Mouse (Mus musculus) stomach, embryonic 14.5 days (tissue): ENCODE measurements at regions not wholly inside any gene's neighbourhood (a gene's known extent, or its start where the extent isn't known, plus 50 kb on each side); places are given as distances from the start of the nearest gene placed in this dataset.

ENCODE experiments used
- ATAC-seq: fragments of 200-750 bp; cut with Nextera tagmentation; 2 replicates; pipeline ENCODE4 v1.8.0; 2017; ENCODE audit warnings: low read depth, moderate TSS enrichment; ENCODE audit not compliant: insufficient number of reproducible peaks, insufficient read depth, low FRiP score
- H3K27ac ChIP-seq: fragments of 300-500 bp; sonication (generic); 2 replicates; pipeline ENCODE4 v1.5.1; 2014; ENCODE audit warnings: mild to moderate bottlenecking, low read length, moderate library complexity, mixed read lengths
- H3K27me3 ChIP-seq: fragments of 300-500 bp; sonication (generic); 2 replicates; pipeline ENCODE4 v1.6.1; 2014; ENCODE audit warnings: low read length, control low read depth, mixed read lengths; ENCODE audit not compliant: control insufficient read depth, insufficient read depth
- H3K36me3 ChIP-seq: fragments of 300-500 bp; sonication (generic); 2 replicates; pipeline ENCODE4 v1.6.1; 2014; ENCODE audit warnings: mild to moderate bottlenecking, control low read depth, low read length, moderate library complexity, mixed read lengths; ENCODE audit not compliant: control insufficient read depth, insufficient read depth
- H3K4me1 ChIP-seq: fragments of 300-500 bp; sonication (generic); 2 replicates; pipeline ENCODE4 v1.6.1; 2014; ENCODE audit warnings: low read length, control low read depth, mixed read lengths; ENCODE audit not compliant: control insufficient read depth, insufficient read depth
- H3K4me2 ChIP-seq: fragments of 300-500 bp; sonication (generic); replicated peaks from 2 replicates; pipeline ENCODE4 v1.6.1; 2014; ENCODE audit warnings: low read depth, low read length, control low read depth
- H3K4me3 ChIP-seq: fragments of 300-500 bp; sonication (generic); 2 replicates; pipeline ENCODE4 v1.5.1; 2014; ENCODE audit warnings: low read depth, low read length, control low read depth
- H3K9ac ChIP-seq: fragments of 300-500 bp; sonication (generic); replicated peaks from 2 replicates; pipeline ENCODE4 v1.6.1; 2014; ENCODE audit warnings: low read depth, mild to moderate bottlenecking, control low read depth, low read length, moderate library complexity, mixed read lengths
- H3K9me3 ChIP-seq: fragments of 300-500 bp; sonication (generic); 2 replicates; pipeline ENCODE4 v1.6.1; 2016; ENCODE audit warnings: low read depth, low read length, control low read depth; ENCODE audit not compliant: control insufficient read depth
- WGBS: fragments of 180-500 bp; shearing (Covaris S2); extraction: QIAGEN DNeasy Blood & Tissue Kit; methylation state at CpG from one replicate; pipeline ENCODE4 v1.1.7; 2014; 5-methylcytosine and 5-hydroxymethylcytosine counted together

DNA sequence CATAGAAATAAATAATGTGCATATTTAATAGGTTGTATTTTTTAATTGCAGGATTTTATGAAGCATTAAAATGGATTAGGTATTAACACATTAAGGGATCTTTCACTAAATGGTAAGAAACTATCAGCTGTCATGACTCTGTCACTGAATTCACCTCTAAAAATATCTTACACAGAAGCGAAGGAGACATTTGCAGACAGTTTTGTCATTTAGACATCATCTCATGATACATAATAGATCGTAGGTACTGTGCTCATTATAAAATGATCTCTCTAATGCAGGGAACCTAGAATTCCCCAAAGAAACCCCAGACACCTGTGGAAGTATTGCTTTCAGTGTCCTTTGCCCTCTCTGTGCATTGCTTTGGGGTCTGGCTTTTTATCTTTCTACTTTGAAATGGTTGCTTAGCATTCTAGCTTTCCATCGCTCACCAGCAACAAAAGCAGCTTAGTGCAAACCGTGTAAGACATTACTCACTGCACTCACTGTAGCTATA, 1270.5 kb downstream of the Olfm4 start:
- Histone ChIP-seq H3K27me3 (no peaks in the 10 kb centered on the region), H3K9ac (no peak overlapping the region), H3K36me3 (no peaks in the 10 kb centered on the region), H3K27ac (no peak overlapping the region), H3K4me2 (no peak overlapping the region), H3K4me3 (no peak overlapping the region), H3K4me1 (no peaks in the 10 kb centered on the region), H3K9me3 (no peaks in the 10 kb centered on the region)
- no peak for ATAC-seq
- WGBS: 64% methylated on average over 4 of the region's 4 CpGs

DNA sequence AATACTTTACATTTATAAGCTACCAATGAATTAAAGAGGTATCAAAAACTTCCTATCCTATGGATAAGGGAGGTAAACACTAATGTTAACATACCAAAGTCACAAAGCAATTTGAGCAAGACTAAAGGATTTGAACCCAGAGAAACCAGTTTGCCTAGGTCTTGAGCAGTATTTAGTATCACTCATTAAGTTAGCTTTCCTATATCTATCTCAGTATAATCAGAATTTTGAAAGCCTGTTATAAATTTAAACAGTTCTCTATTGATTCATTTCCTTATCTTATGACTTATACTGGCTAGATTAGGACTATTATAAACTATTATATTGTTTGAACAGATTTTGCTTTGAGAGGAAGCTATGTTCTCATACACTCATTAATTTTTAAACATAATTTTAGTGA, 1271.5 kb downstream of the Olfm4 start:
- no peak overlapping the region for H3K9ac ChIP-seq
- no peak overlapping the region for H3K4me3 ChIP-seq
- H3K4me1 ChIP-seq: no peaks in the 10 kb centered on the region
- H3K36me3 ChIP-seq: no peaks in the 10 kb centered on the region
- ATAC-seq: peak; percentile 71; the same call in 1 of the 2 replicates
- no peaks in the 10 kb centered on the region for H3K9me3 ChIP-seq
- no peak overlapping the region for H3K4me2 ChIP-seq
- no peaks in the 10 kb centered on the region for H3K27me3 ChIP-seq
- no peak overlapping the region for H3K27ac ChIP-seq

DNA sequence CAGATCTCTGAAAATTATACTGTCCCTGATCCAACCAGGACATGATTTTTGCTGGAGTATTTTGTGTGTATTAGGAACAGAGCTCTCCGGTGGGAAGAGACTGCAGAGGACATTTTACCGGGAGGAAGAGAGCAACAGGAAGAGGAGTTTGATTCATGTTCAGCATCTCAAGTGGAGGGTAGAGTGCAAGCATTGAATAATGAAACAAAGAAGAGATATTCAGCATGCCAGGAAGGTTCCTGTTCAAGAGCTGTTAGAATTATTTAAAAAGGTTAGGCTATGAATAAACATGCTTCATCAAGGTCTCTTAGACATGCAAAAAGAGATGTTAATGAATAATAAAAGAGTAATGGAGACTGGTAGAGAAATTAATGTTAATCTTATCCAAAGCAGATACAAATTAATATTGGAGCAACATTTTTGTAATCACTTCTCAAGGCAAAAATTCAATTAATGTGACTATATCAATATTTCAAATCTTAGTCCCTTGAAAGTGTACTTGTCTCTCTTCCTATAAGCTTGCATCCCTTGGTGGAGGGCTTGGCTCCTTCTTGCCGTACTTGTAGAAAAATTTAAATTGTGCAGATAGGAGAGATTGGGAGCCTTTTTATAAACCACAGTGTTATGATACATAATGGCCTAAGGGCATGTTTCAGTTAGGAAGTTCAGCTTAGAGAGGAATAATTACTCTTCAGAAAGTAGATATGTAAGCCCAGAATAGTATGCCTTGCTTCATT, 1283.9 kb downstream of the Olfm4 start:
- H3K4me3 ChIP-seq: no peak overlapping the region
- no peaks in the 10 kb centered on the region for H3K27me3 ChIP-seq
- H3K9ac ChIP-seq: no peak overlapping the region
- H3K27ac ChIP-seq: no peak overlapping the region
- 46% methylated on average over 3 of the region's 3 CpGs for WGBS
- no peak overlapping the region for H3K4me2 ChIP-seq
- ATAC-seq: no peak
- H3K4me1 ChIP-seq: no peaks in the 10 kb centered on the region
- H3K36me3 ChIP-seq: no peaks in the 10 kb centered on the region
- H3K9me3 ChIP-seq: no peaks in the 10 kb centered on the region

DNA sequence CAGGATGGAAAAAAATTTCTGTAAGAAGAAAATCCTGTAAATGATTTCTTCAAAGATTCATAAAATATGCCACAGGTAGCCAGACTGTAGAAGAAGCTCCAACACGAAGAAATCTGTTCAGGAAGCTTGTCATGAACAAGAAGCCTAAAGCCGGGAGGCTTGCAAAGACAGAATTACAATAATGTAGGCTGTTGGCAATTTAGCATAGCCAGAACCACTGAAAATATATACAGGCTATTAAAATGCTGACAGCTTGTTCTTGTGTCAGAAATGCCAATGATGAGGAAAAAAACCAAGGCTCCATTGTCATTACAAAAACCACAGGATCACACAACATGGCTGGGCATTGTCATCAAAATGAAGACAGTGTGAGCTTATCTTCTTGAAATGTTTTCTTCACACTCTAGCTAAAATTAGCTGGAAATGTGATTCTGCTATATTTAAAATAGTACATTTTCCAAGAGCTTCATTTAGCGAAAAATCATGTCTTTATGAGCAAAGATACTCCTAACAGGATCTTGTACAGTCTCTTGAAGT, 1303.7 kb downstream of the Olfm4 start:
- Histone ChIP-seq H3K4me2 (no peak overlapping the region), H3K27me3 (no peaks in the 10 kb centered on the region), H3K27ac (no peak overlapping the region), H3K4me1 (no peaks in the 10 kb centered on the region), H3K9me3 (no peaks in the 10 kb centered on the region), H3K9ac (no peak overlapping the region), H3K4me3 (no peak overlapping the region), H3K36me3 (no peaks in the 10 kb centered on the region)
- ATAC-seq: no peak
- WGBS: 80% methylated on average over 3 of the region's 3 CpGs

DNA sequence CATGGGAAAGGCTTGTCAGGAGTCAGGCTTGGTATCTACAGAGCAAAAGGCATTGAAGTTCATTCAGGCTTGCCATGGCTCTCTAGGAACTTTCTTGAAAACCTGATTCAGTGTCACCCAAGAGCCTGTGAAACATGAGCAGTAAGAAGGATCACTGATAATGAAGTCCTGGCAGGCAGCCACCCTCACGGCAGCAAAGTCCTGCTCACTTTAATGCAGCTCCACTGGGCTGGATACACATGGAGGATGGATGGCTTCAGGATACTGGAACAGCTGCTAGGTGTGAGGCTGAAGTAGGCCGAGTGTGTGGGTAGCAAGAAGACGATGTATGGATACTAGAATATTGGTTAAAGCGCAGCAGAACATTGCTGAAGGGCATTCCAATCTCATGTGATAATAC, 1323.3 kb downstream of the Olfm4 start:
- no peaks in the 10 kb centered on the region for H3K27me3 ChIP-seq
- H3K4me3 ChIP-seq: no peak overlapping the region
- ATAC-seq: no peak
- no peaks in the 10 kb centered on the region for H3K36me3 ChIP-seq
- 58% methylated on average over 4 of the region's 4 CpGs for WGBS
- H3K27ac ChIP-seq: no peak overlapping the region
- H3K4me2 ChIP-seq: no peak overlapping the region
- H3K9me3 ChIP-seq: no peaks in the 10 kb centered on the region
- no peak overlapping the region for H3K9ac ChIP-seq
- no peaks in the 10 kb centered on the region for H3K4me1 ChIP-seq

DNA sequence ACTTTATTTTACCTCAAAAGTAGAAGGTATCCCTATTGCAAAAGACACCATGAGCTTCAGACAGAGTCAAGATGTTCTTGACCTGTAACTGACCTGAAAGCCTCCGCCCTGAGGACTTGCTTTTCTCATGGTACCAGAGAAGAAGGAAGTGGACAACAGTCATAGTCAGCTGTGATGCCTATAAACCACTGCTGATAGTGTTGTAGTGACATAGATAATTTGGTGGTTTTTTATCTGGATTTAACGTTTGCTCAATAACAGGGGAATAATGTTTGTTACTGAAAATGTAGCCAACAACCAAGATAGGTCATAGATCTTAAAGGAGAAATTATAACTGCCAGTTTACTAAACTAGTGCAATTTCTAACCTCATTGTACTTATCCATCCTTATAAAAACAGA, 1357.2 kb downstream of the Olfm4 start:
- H3K27me3 ChIP-seq: no peaks in the 10 kb centered on the region
- WGBS: 69% methylated on average over 2 of the region's 2 CpGs
- H3K4me3 ChIP-seq: no peak overlapping the region
- H3K4me2 ChIP-seq: no peak overlapping the region
- no peaks in the 10 kb centered on the region for H3K36me3 ChIP-seq
- no peaks in the 10 kb centered on the region for H3K4me1 ChIP-seq
- H3K27ac ChIP-seq: no peak overlapping the region
- no peaks in the 10 kb centered on the region for H3K9me3 ChIP-seq
- H3K9ac ChIP-seq: no peak overlapping the region
- ATAC-seq: no peak

- H3K4me1 ChIP-seq: no peaks in the 10 kb centered on the region
- H3K9ac ChIP-seq: no peak overlapping the region
- no peak overlapping the region for H3K27ac ChIP-seq
- H3K36me3 ChIP-seq: no peaks in the 10 kb centered on the region
- no peaks in the 10 kb centered on the region for H3K27me3 ChIP-seq
- no peaks in the 10 kb centered on the region for H3K9me3 ChIP-seq
- no peak for ATAC-seq
- 89% methylated on average over 2 of the region's 2 CpGs for WGBS
- no peak overlapping the region for H3K4me2 ChIP-seq
- H3K4me3 ChIP-seq: no peak overlapping the region
Observed at GRCm38 (mm10) chr14:81387566-81387965, 1403.7 kb downstream of the Olfm4 start.
